Mouse (Mus musculus) spleen, adult 2 months (tissue): Measurements from ENCODE around the gene Acsm4. TPM values are rescaled to one million over a fixed set of nuclear protein-coding genes. Genes with fewer than 3 reads are reported as not detected.

Experiments used
- DNase-seq, 2 experiments: peaks; one replicate each; pipeline versions ENCODE4 v3.0.0 to v3.0.0-alpha.2; 2012 to 2021; ENCODE audit warnings: low spot score in 2 of 2, low read depth in 1 of 2
- H3K27ac ChIP-seq: fragments of 200-500 bp; 2 replicates; pipeline ENCODE4 v1.5.1; 2012; ENCODE audit warnings: low read length, inconsistent platforms; ENCODE audit not compliant: insufficient read depth
- H3K27me3 ChIP-seq: fragments of 200-500 bp; 2 replicates; pipeline ENCODE4 v1.6.1; 2012; ENCODE audit warnings: mild to moderate bottlenecking, moderate library complexity, low read length, inconsistent platforms; ENCODE audit not compliant: control insufficient read depth, insufficient read depth
- H3K36me3 ChIP-seq: fragments of 200-500 bp; 2 replicates; pipeline ENCODE4 v1.6.1; 2012; ENCODE audit warnings: mild to moderate bottlenecking, low read length, inconsistent platforms; ENCODE audit not compliant: control insufficient read depth, insufficient read depth
- H3K4me1 ChIP-seq: fragments of 200-500 bp; 2 replicates; pipeline ENCODE4 v1.6.1; 2011; ENCODE audit warnings: inconsistent platforms; ENCODE audit not compliant: control insufficient read depth, insufficient read depth, insufficient read length
- H3K4me3 ChIP-seq: fragments of 200-500 bp; 2 replicates; pipeline ENCODE4 v1.5.1; 2011; ENCODE audit warnings: mild to moderate bottlenecking, inconsistent platforms; ENCODE audit not compliant: insufficient read depth, insufficient read length; ENCODE audit errors: extremely low read depth
- CTCF ChIP-seq: fragments of 200-500 bp; IDR thresholded peaks from 2 replicates; pipeline ENCODE4 v1.5.1; 2011; ENCODE audit warnings: mild to moderate bottlenecking, inconsistent platforms; ENCODE audit not compliant: insufficient read depth, insufficient read length, insufficient replicate concordance; ENCODE audit errors: extremely low read depth
- POLR2A ChIP-seq: fragments of 200-500 bp; IDR thresholded peaks from 2 replicates; pipeline ENCODE4 v1.6.1; 2011; ENCODE audit warnings: low read depth, low read length, inconsistent platforms
- WGBS: fragments of 180-500 bp; shearing (Covaris S2); methylation state at CpG from one replicate; pipeline ENCODE4 v1.1.7; 2018; 5-methylcytosine and 5-hydroxymethylcytosine counted together
- polyA plus RNA-seq: library from polyadenylated mRNA; depleted of rRNA; stranded (reverse); fragments of >200 nt; gene quantifications from 2 replicates; pipeline ENCODE4 v1.2.3, GENCODE M21; 2012; rRNA removed

Acsm4 gene
- polyA plus RNA-seq, 1 experiment: not detected

- H3K36me3 ChIP-seq: no peaks in the 10 kb centered on the region
- H3K27me3 ChIP-seq: no peaks in the 10 kb centered on the region
- TF ChIP-seq POLR2A (no peak), CTCF (no peak)
- H3K4me1 ChIP-seq: no peaks in the 10 kb centered on the region
- H3K4me3 ChIP-seq: no peak within 1 kb of the TSS
- whole genome bisulfite sequencing: 72% methylated on average over 11 of the region's 11 CpGs
- DNase-seq: no peak
- H3K27ac ChIP-seq: no peak within 1 kb of the TSS
Measured at GRCm38 (mm10) chr7:119760527-119760951, 70.7 kb downstream of the Acsm4 start, which contains the start of gene Acsm3. TSS of gene Acsm3 (plus strand) at chr7:119760923.

- Histone ChIP-seq H3K27me3 (no peaks in the 10 kb centered on the region), H3K27ac (no peak overlapping the region), H3K4me3 (no peak overlapping the region), H3K36me3 (no peaks in the 10 kb centered on the region), H3K4me1 (no peaks in the 10 kb centered on the region)
- no peak for TF ChIP-seq POLR2A
- no peak for TF ChIP-seq CTCF
- no peak for DNase-seq
- WGBS: 67% methylated on average over 4 of the region's 4 CpGs
Measured at GRCm38 (mm10) chr7:119762166-119762697, 72.4 kb downstream of the Acsm4 start.

Other genes with a start within 250 kb of the Acsm4 start
- gene Gp2, start 230.7 kb upstream of the Acsm4 start, polyA plus RNA-seq: 77.5 and 107 TPM in 2 replicates
- 0.02 and 0.75 TPM in 2 replicates for gene Umod, start 210.7 kb upstream of the Acsm4 start, polyA plus RNA-seq
- not detected in 2 replicates for gene Acsm5, start 170.6 kb upstream of the Acsm4 start, polyA plus RNA-seq
- not detected in 2 replicates for gene Pdilt, start 166.5 kb upstream of the Acsm4 start, polyA plus RNA-seq
- gene Acsm2, start 135.7 kb upstream of the Acsm4 start, polyA plus RNA-seq: 0.53 TPM in 1 of 2 replicates, not detected in the other
- not detected in 2 replicates for gene Acsm1, start 83.0 kb upstream of the Acsm4 start, polyA plus RNA-seq
- gene Thumpd1, start 30.8 kb downstream of the Acsm4 start, polyA plus RNA-seq: 8.1 and 13.9 TPM in 2 replicates
- gene Acsm3, start 70.9 kb downstream of the Acsm4 start, polyA plus RNA-seq: not detected in 2 replicates
- gene Rexo5, start 104.0 kb downstream of the Acsm4 start, polyA plus RNA-seq: 2.0 and 2.4 TPM in 2 replicates
- 0.46 and 0.65 TPM in 2 replicates for gene Eri2, start 104.0 kb downstream of the Acsm4 start, polyA plus RNA-seq
- 0.49 and 0.80 TPM in 2 replicates for gene Lyrm1, start 205.8 kb downstream of the Acsm4 start, polyA plus RNA-seq
- 3.1 and 3.8 TPM in 2 replicates for gene Dcun1d3, start 206.3 kb downstream of the Acsm4 start, polyA plus RNA-seq